Mouse (Mus musculus): Measurements from ENCODE around the gene Dctn2.
A peak's percentile ranks its signal among the peaks of the same experiment; 100 is the strongest.
"Not testable (repeated sequence)": the region's sequence is repeated elsewhere in the genome, so short reads cannot be mapped to it uniquely, and the experiment has no call there.

Gene Dctn2

GRCm38 (mm10) chr10:127290307-127290929 is 24.2 kb downstream of the Dctn2 start:
- peak; percentile 100 for DNase-seq

- DNase-seq = no peak
Measured at GRCm38 (mm10) chr10:127290930-127291880, 25.0 kb downstream of the Dctn2 start.

- no peak for DNase-seq
Measured at GRCm38 (mm10) chr10:127291881-127292638, 25.9 kb downstream of the Dctn2 start.

GRCm38 (mm10) chr10:127292987-127293538 is 26.9 kb downstream of the Dctn2 start:
- peak; percentile 21 for DNase-seq

- no peak for DNase-seq
Measured at GRCm38 (mm10) chr10:127293590-127294113, 27.5 kb downstream of the Dctn2 start.

GRCm38 (mm10) chr10:127294895-127295510 is 28.8 kb downstream of the Dctn2 start:
- DNase-seq = no peak

GRCm38 (mm10) chr10:127295986-127296794 is 30.0 kb downstream of the Dctn2 start:
- no peak for DNase-seq

GRCm38 (mm10) chr10:127297015-127297871 is 31.1 kb downstream of the Dctn2 start:
- DNase-seq = no peak

- DNase-seq = no peak
Measured at GRCm38 (mm10) chr10:127300361-127300760, 34.2 kb downstream of the Dctn2 start.

GRCm38 (mm10) chr10:127303136-127303535 is 37.0 kb downstream of the Dctn2 start:
- no peak for DNase-seq

GRCm38 (mm10) chr10:127309167-127309566 is 43.0 kb downstream of the Dctn2 start:
- not testable (repeated sequence) for DNase-seq

GRCm38 (mm10) chr10:127310523-127311475 is 44.6 kb downstream of the Dctn2 start:
- no peak for DNase-seq

GRCm38 (mm10) chr10:127311476-127312355 is 45.5 kb downstream of the Dctn2 start, which contains the start of gene Mars:
TSS of gene Mars (minus strand) at chr10:127311786.
- peak; percentile 94 for DNase-seq

GRCm38 (mm10) chr10:127312356-127312676 is 46.1 kb downstream of the Dctn2 start:
- DNase-seq = peak; percentile 87

- no peak for DNase-seq
Measured at GRCm38 (mm10) chr10:127312858-127313257, 46.7 kb downstream of the Dctn2 start.

GRCm38 (mm10) chr10:127313516-127313915 is 47.3 kb downstream of the Dctn2 start:
- not testable (repeated sequence) for DNase-seq

GRCm38 (mm10) chr10:127314950-127315349 is 48.8 kb downstream of the Dctn2 start:
- not testable (repeated sequence) for DNase-seq

- DNase-seq = no peak
Measured at GRCm38 (mm10) chr10:127317277-127317676, 51.1 kb downstream of the Dctn2 start.
